ENCODE assay signal across 8 mouse cellular contexts in the genomic region with DNA sequence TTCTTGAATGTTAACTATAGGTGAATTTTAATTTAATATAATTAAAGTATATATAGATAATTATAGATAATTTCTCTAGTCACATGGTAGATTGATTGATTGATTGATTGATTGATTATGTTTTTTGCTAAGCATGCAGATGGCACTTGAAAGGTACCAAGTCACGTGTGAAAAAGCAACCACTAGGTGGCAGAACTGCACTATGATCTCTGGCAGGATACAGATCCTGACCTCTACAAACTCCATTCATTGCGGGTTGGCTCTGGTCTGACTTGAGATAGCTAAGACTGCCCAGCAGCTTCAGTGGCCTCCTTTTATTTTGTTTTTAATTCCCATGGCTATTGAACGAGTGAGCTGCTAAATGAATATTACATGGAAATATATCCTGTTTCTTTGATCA.
DNase-seq lines count a peak whose midpoint lies in the region; ATAC-seq lines count a peak whose summit lies in the region.
"Had no signal": no experiment of that assay in that cellular context is flagged by ENCODE, and none has a peak within 500 bp of the region (broad histone marks: within the 10 kb centered on the region; RNA-seq: fewer than 3 reads in every experiment).

No protein-coding gene starts in this region.

- no peaks in the 10 kb centered on the region for H3K36me3 ChIP-seq in kidney, embryonic 14.5 days (ENCODE audit: control insufficient read depth, insufficient read depth, low read length)
- H3K36me3 ChIP-seq: lung, embryonic 15.5 days had no signal

- DNase-seq in kidney, adult 9 months, result peak; percentile 31
- DNase-seq in Muller cell, postnatal 12 days (ENCODE audit: inconsistent ontology term), result peak; percentile 26
- peak; percentile 78 for DNase-seq in embryo, embryonic 10.5 days (ENCODE audit: low spot score)
- peak; percentile 2 for DNase-seq in layer of hippocampus, adult 9-11 months
- no peak for DNase-seq in spleen, postnatal 14 days (ENCODE audit: low spot score in 2 of 2)
- DNase-seq in urinary bladder, postnatal 10 days (ENCODE audit: low spot score), result no peak

- no peaks in the 10 kb centered on the region for H3K4me1 ChIP-seq in kidney, embryonic 14.5 days (ENCODE audit: control insufficient read depth, insufficient read depth, low read length)
- H3K4me1 ChIP-seq: lung, embryonic 15.5 days had no signal

- 22% methylated on average over 3 of the region's 3 CpGs for WGBS in kidney, embryonic 14.5 days

- H3K9me3 ChIP-seq in kidney, embryonic 14.5 days (ENCODE audit: control insufficient read depth, low read length), result no peaks in the 10 kb centered on the region
- H3K9me3 ChIP-seq: lung, embryonic 15.5 days had no signal

- H3K9ac ChIP-seq in kidney, embryonic 14.5 days (ENCODE audit: low read depth, low read length), result no peak overlapping the region
- H3K9ac ChIP-seq: lung, embryonic 15.5 days had no signal

- no peaks in the 10 kb centered on the region for H3K27me3 ChIP-seq in kidney, embryonic 14.5 days (ENCODE audit: control insufficient read depth, insufficient read depth, low read length)
- H3K27me3 ChIP-seq: lung, embryonic 15.5 days had no signal

- ATAC-seq in kidney, embryonic 14.5 days (ENCODE audit: low FRiP score, low TSS enrichment), result no peak

- no peak overlapping the region for H3K4me3 ChIP-seq in kidney, embryonic 14.5 days (ENCODE audit: low read length)
- H3K4me3 ChIP-seq: lung, embryonic 15.5 days had no signal

- no peak overlapping the region for H3K27ac ChIP-seq in kidney, embryonic 14.5 days (ENCODE audit: low read depth, low read length)
- H3K27ac ChIP-seq: lung, embryonic 15.5 days had no signal

- H3K4me2 ChIP-seq in kidney, embryonic 14.5 days (replicated peaks; ENCODE audit: low read depth, low read length), result no peak overlapping the region
- H3K4me2 ChIP-seq: lung, embryonic 15.5 days had no signal

Comparison
In these comparisons a context has a peak if more than half of its experiments do, and no peak if none do; other contexts are left out.
1. DNase-seq: peak in kidney, adult 9 months (single experiment), Muller cell, postnatal 12 days (single experiment), embryo, embryonic 10.5 days (single experiment) and layer of hippocampus, adult 9-11 months (single experiment); none in spleen, postnatal 14 days (0 of 2) and urinary bladder, postnatal 10 days (single experiment).